Comparison of ENCODE assay signal across 9 mouse cellular contexts in the genomic region with DNA sequence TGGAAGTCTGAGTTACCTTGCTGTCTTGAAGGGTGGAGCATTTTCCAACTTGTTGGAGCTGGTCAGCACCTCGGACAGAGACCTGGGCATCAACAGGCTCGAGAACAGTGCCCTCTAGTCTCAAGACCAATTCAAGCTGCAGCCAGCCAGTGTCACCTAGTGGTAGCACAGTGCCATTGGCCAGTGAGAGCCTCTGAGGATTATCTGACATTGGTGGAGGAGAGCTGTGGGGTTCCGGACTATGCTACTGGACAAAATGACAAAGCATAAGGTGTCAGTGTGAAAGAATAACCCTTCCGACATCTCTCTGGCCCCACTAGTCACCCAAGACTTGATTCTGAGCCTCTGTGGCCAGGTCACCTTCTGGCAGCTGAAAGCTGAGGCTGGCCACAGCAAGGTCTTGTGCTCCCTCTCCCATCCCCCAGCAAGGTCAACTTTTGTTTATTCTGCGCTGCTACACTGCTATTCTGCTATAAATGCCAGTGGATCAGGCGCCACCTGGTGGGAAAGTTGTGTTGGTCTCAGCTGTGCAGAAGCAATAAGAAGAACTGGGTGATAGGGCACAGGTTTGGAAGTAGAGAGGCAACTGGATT.
A peak's percentile ranks its signal among the peaks of the same experiment; 100 is the strongest.
DNase-seq lines count a peak whose midpoint lies in the region; ATAC-seq lines count a peak whose summit lies in the region.
"Had no signal": no experiment of that assay in that cellular context is flagged by ENCODE, and none has a peak within 500 bp of the region (broad histone marks: within the 10 kb centered on the region; RNA-seq: fewer than 3 reads in every experiment).

No protein-coding gene starts in this region.

- peak; percentile 91 for DNase-seq in heart, adult 11 months
- no peak for DNase-seq in heart, postnatal 25 days (ENCODE audit: low spot score)
- DNase-seq in embryo, embryonic 10 days (ENCODE audit: low spot score) = peak; percentile 92
- peak; percentile 60 for DNase-seq in gastrocnemius, postnatal 14 days
- peak; percentile 47 to 59 for DNase-seq in left cerebral cortex, postnatal 25 days (ENCODE audit: low spot score in 2 of 2)
- peak; percentile 89 for DNase-seq in midbrain, embryonic 14.5 days

- H3K4me3 ChIP-seq in intestine, embryonic 16.5 days (ENCODE audit: low read length) = no peak overlapping the region
- no peak overlapping the region for H3K4me3 ChIP-seq in midbrain, embryonic 14.5 days (replicated peaks; ENCODE audit: low read depth, low read length)
- no peak overlapping the region for H3K4me3 ChIP-seq in stomach, embryonic 16.5 days (replicated peaks; ENCODE audit: low read length)

- no peak overlapping the region for H3K9ac ChIP-seq in intestine, embryonic 16.5 days (ENCODE audit: low read depth, low read length)
- H3K9ac ChIP-seq in midbrain, embryonic 14.5 days (replicated peaks; ENCODE audit: low read length) = no peak overlapping the region
- H3K9ac ChIP-seq in stomach, embryonic 16.5 days (ENCODE audit: low read length) = no peak overlapping the region

- H3K27me3 ChIP-seq in intestine, embryonic 16.5 days (replicated peaks; ENCODE audit: control insufficient read depth, insufficient read depth, low read length) = no peaks in the 10 kb centered on the region
- H3K27me3 ChIP-seq in midbrain, embryonic 14.5 days (ENCODE audit: control insufficient read depth, insufficient read depth, low read length) = no peaks in the 10 kb centered on the region
- no peaks in the 10 kb centered on the region for H3K27me3 ChIP-seq in stomach, embryonic 16.5 days (ENCODE audit: control insufficient read depth, insufficient read depth, low read length)

- intact Hi-C loops in heart, postnatal 25 days (cut with DNase I) = loop anchor here (1.0 to 10.0 kb wide), 2 partner anchors 371 to 447 kb away; no protein-coding TSS in a partner anchor
- intact Hi-C loops in gastrocnemius, postnatal 14 days (cut with DNase I; ENCODE audit: low total_unique reads) = loop anchor here (2.0 kb wide), 1 partner anchor 447 kb away; no protein-coding TSS in a partner anchor
- intact Hi-C loops in left cerebral cortex, postnatal 25 days (cut with DNase I) = loop anchor here (5.0 to 10.0 kb wide), 3 partner anchors 301 to 429 kb away; no protein-coding TSS in a partner anchor

- H3K27ac ChIP-seq in intestine, embryonic 16.5 days (ENCODE audit: low read length) = no peak overlapping the region
- no peak overlapping the region for H3K27ac ChIP-seq in midbrain, embryonic 14.5 days (replicated peaks; ENCODE audit: low read depth, low read length)
- no peak overlapping the region for H3K27ac ChIP-seq in stomach, embryonic 16.5 days (ENCODE audit: low read length)
- H3K27ac ChIP-seq: macrophage had no signal

- H3K36me3 ChIP-seq in intestine, embryonic 16.5 days (ENCODE audit: control insufficient read depth, insufficient read depth, low read length) = no peaks in the 10 kb centered on the region
- H3K36me3 ChIP-seq in midbrain, embryonic 14.5 days (ENCODE audit: control insufficient read depth, insufficient read depth, low read length) = no peaks in the 10 kb centered on the region
- no peaks in the 10 kb centered on the region for H3K36me3 ChIP-seq in stomach, embryonic 16.5 days (ENCODE audit: control insufficient read depth, insufficient read depth, low read length)

- H3K9me3 ChIP-seq in intestine, embryonic 16.5 days (ENCODE audit: control insufficient read depth, low read length) = no peaks in the 10 kb centered on the region
- H3K9me3 ChIP-seq in midbrain, embryonic 14.5 days (ENCODE audit: control insufficient read depth, low read length) = no peaks in the 10 kb centered on the region
- H3K9me3 ChIP-seq in stomach, embryonic 16.5 days (replicated peaks; ENCODE audit: control insufficient read depth, low read length) = no peaks in the 10 kb centered on the region

- ATAC-seq in intestine, embryonic 16.5 days = peak; percentile 80
- ATAC-seq in midbrain, embryonic 14.5 days (ENCODE audit: low FRiP score, low TSS enrichment) = peak; percentile 82; the same call in 1 of the 2 replicates
- peak; percentile 68; the same call in 1 of the 2 replicates for ATAC-seq in stomach, embryonic 16.5 days (ENCODE audit: insufficient read depth, low FRiP score)

- H3K4me1 ChIP-seq in intestine, embryonic 16.5 days (ENCODE audit: control insufficient read depth, insufficient read depth, low read length) = no peaks in the 10 kb centered on the region
- H3K4me1 ChIP-seq in midbrain, embryonic 14.5 days (ENCODE audit: control insufficient read depth, insufficient read depth, low read length) = 0 out of 2 replicates have a peak, but pooled peaks cover 4% of the 10 kb centered on the region
- no peaks in the 10 kb centered on the region for H3K4me1 ChIP-seq in stomach, embryonic 16.5 days (ENCODE audit: control insufficient read depth, insufficient read depth, low read length)

- H3K4me2 ChIP-seq in intestine, embryonic 16.5 days (ENCODE audit: low read depth, low read length) = no peak overlapping the region
- no peak overlapping the region for H3K4me2 ChIP-seq in midbrain, embryonic 14.5 days (ENCODE audit: low read length)
- no peak overlapping the region for H3K4me2 ChIP-seq in stomach, embryonic 16.5 days (ENCODE audit: low read depth, low read length)

- WGBS in intestine, embryonic 16.5 days = 15% methylated on average over 6 of the region's 6 CpGs
- 20% methylated on average over 6 of the region's 6 CpGs for WGBS in midbrain, embryonic 14.5 days
- 14% methylated on average over 6 of the region's 6 CpGs for WGBS in stomach, embryonic 16.5 days
